In the genomic region with DNA sequence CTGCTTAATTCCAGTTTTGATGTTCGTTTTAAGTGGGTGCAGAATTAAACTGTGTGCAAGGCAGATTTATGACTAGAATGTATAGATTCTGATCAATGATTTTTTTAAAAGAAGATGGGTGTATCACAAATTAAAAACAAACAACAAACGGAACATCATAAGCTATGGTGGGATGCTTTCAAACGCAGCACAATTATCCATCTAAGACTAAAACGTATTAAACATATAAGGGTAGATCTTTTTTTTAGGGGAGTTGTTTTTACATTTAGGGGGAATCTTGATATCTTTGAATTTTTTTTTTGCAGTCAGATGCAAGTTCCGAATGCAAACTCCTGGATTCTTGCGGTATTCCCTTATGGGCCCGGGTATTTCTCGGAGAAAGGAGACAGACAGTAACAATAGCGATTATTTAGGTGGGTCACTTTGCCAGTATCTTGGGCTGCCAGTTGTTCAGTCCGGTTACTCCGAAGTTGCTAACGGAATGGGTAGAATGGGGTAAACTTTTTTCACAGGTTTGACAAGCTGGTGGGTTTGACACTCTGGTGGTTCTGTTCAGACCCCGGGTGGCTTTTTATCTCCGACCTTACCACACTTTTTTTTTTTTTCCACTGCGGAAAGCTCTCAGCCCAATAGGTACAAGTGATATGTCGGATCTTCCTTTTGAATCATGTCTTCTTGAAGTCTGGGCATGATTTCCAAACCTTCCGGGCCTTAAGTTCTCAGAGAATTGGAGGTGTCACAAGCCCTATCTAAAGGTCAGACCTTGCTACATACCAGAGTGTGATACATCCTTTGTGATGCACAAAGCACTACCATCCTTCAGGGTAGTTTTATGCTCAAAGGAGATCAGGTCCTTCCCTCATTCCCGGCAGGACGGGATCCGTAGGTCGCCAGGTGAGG, we compare ENCODE assay signal across 12 mouse cellular contexts. TPM values are rescaled to one million over a fixed set of nuclear protein-coding genes. Genes with fewer than 3 reads are reported as not detected.
A peak's percentile ranks its signal among the peaks of the same experiment; 100 is the strongest.
DNase-seq lines count a peak whose midpoint lies in the region; ATAC-seq and TF ChIP-seq lines count a peak whose summit lies in the region.
"Had no signal": no experiment of that assay in that cellular context is flagged by ENCODE, and none has a peak within 500 bp of the region (broad histone marks: within the 10 kb centered on the region; RNA-seq: fewer than 3 reads in every experiment).

No protein-coding gene starts in this region.

- H3K9me3 ChIP-seq in kidney, embryonic 16.5 days (ENCODE audit: low read length), result no peaks in the 10 kb centered on the region
- H3K9me3 ChIP-seq in forebrain, embryonic 14.5 days (replicated peaks; ENCODE audit: control insufficient read depth, low read length), result no peaks in the 10 kb centered on the region
- H3K9me3 ChIP-seq in midbrain, embryonic 16.5 days (replicated peaks; ENCODE audit: control insufficient read depth, low read length, poor library complexity, severe bottlenecking), result no peaks in the 10 kb centered on the region
- H3K9me3 ChIP-seq: embryonic facial prominence, embryonic 12.5 days; heart, embryonic 15.5 days had no signal

- peak overlapping the region; percentile 52 for H3K9ac ChIP-seq in kidney, embryonic 16.5 days (replicated peaks; ENCODE audit: low read length)
- no peak overlapping the region for H3K9ac ChIP-seq in forebrain, embryonic 14.5 days (ENCODE audit: low read length)
- no peak overlapping the region for H3K9ac ChIP-seq in midbrain, embryonic 16.5 days (ENCODE audit: low read depth, low read length)
- H3K9ac ChIP-seq: embryonic facial prominence, embryonic 12.5 days; heart, embryonic 15.5 days; liver, postnatal 0 days had no signal

- 2% methylated on average over 21 of the region's 21 CpGs for WGBS in kidney, embryonic 16.5 days
- WGBS in forebrain, embryonic 14.5 days, result 2% methylated on average over 21 of the region's 21 CpGs
- whole genome bisulfite sequencing in midbrain, embryonic 16.5 days, result 2% methylated on average over 21 of the region's 21 CpGs

- TF ChIP-seq CTCF in brain, embryonic 14.5 days (IDR thresholded peaks at IDR 0.05; ENCODE audit: borderline replicate concordance, extremely low read depth, insufficient read depth, insufficient read length), result no peak

- H3K4me2 ChIP-seq in kidney, embryonic 16.5 days (replicated peaks; ENCODE audit: low read depth, low read length), result peak overlapping the region; percentile 52
- peak overlapping the region; percentile 33; the same call in 1 of the 2 replicates for H3K4me2 ChIP-seq in forebrain, embryonic 14.5 days (ENCODE audit: low read length)
- H3K4me2 ChIP-seq in midbrain, embryonic 16.5 days (ENCODE audit: low read length), result 0 out of 2 replicates have a peak overlapping the region, but pooled peaks have one; percentile 3
- H3K4me2 ChIP-seq: heart, embryonic 15.5 days had no signal

- H3K27me3 ChIP-seq in kidney, embryonic 16.5 days (ENCODE audit: insufficient read depth, low read length), result peaks cover 68% of the 10 kb centered on the region
- peaks cover 69% of the 10 kb centered on the region for H3K27me3 ChIP-seq in forebrain, embryonic 14.5 days (replicated peaks; ENCODE audit: control insufficient read depth, insufficient read depth, low read length)
- peaks cover 27% of the 10 kb centered on the region for H3K27me3 ChIP-seq in midbrain, embryonic 16.5 days (ENCODE audit: control insufficient read depth, insufficient read depth, low read depth, low read length)

- peaks cover 11% of the 10 kb centered on the region; the same call in 1 of the 2 replicates for H3K4me1 ChIP-seq in kidney, embryonic 16.5 days (ENCODE audit: insufficient read depth, low read length)
- H3K4me1 ChIP-seq in forebrain, embryonic 14.5 days (ENCODE audit: control insufficient read depth, insufficient read depth, low read length), result peaks cover 5% of the 10 kb centered on the region
- peaks cover 1% of the 10 kb centered on the region for H3K4me1 ChIP-seq in midbrain, embryonic 16.5 days (ENCODE audit: control insufficient read depth, insufficient read depth, low read length)

- no peak for ATAC-seq in kidney, embryonic 16.5 days (ENCODE audit: low FRiP score, low TSS enrichment)
- ATAC-seq in forebrain, embryonic 14.5 days, result no peak
- ATAC-seq in midbrain, embryonic 16.5 days, result no peak
- ATAC-seq: intestine, postnatal 0 days; liver, postnatal 0 days had no signal

- no peak for DNase-seq in kidney, adult 18-20 months
- peak; percentile 56 for DNase-seq in brain, embryonic 14.5 days (ENCODE audit: low read depth)
- no peak for DNase-seq in forebrain, embryonic 14.5 days (ENCODE audit: low spot score)
- DNase-seq in frontal cortex, postnatal 25 days (ENCODE audit: low spot score in 2 of 2), result no peak
- no peak for DNase-seq in liver
- DNase-seq: gastrocnemius, postnatal 10 days; liver, postnatal 0 days had no signal

- H3K27ac ChIP-seq in kidney, embryonic 16.5 days (ENCODE audit: low read length), result peak overlapping the region; percentile 92
- H3K27ac ChIP-seq in forebrain, embryonic 14.5 days (ENCODE audit: low read depth, low read length), result no peak overlapping the region
- no peak overlapping the region for H3K27ac ChIP-seq in midbrain, embryonic 16.5 days (ENCODE audit: low read length)
- H3K27ac ChIP-seq: embryonic facial prominence, embryonic 12.5 days; heart, embryonic 15.5 days had no signal

- TF ChIP-seq POLR2A in brain, embryonic 14.5 days (IDR thresholded peaks at IDR 0.05; ENCODE audit: borderline replicate concordance, extremely low read depth, insufficient read depth, insufficient read length, poor library complexity, severe bottlenecking), result no peak

- H3K36me3 ChIP-seq in kidney, embryonic 16.5 days (ENCODE audit: insufficient read depth, low read length), result no peaks in the 10 kb centered on the region
- no peaks in the 10 kb centered on the region for H3K36me3 ChIP-seq in forebrain, embryonic 14.5 days (ENCODE audit: control insufficient read depth, insufficient read depth, low read length)
- no peaks in the 10 kb centered on the region for H3K36me3 ChIP-seq in midbrain, embryonic 16.5 days (ENCODE audit: control insufficient read depth, insufficient read depth, low read length)
- H3K36me3 ChIP-seq: embryonic facial prominence, embryonic 12.5 days; heart, embryonic 15.5 days had no signal

- peak overlapping the region; percentile 39 for H3K4me3 ChIP-seq in kidney, embryonic 16.5 days (ENCODE audit: low read length)
- H3K4me3 ChIP-seq in forebrain, embryonic 14.5 days (ENCODE audit: low read depth, low read length), result peak overlapping the region; percentile 11; the same call in 1 of the 2 replicates
- H3K4me3 ChIP-seq in midbrain, embryonic 16.5 days (ENCODE audit: low read depth, low read length), result peak overlapping the region; percentile 12; the same call in 1 of the 2 replicates
- H3K4me3 ChIP-seq: heart, embryonic 15.5 days had no signal

RNA-seq across cellular contexts. Expression of gene Sim1, which starts 5.5 kb away (rescaled TPM):
- 10.1 and 10.6 TPM in 2 replicates for polyA plus RNA-seq in kidney, embryonic 16.5 days (2015; fragmentation: Nextera tagmentation; extraction: Ambion mirVana)
- polyA plus RNA-seq in brain, embryonic 14.5 days (2012; rRNA removed), result 2.3 and 2.5 TPM in 2 replicates
- 1.5 and 1.8 TPM in 2 replicates for polyA plus RNA-seq in forebrain, embryonic 14.5 days (2014; fragmentation: Nextera tagmentation; extraction: Ambion mirVana)
- polyA plus RNA-seq in midbrain, embryonic 16.5 days (2015; fragmentation: Nextera tagmentation; extraction: Ambion mirVana), result 2.0 and 2.8 TPM in 2 replicates
- polyA plus RNA-seq: heart, embryonic 15.5 days; intestine, postnatal 0 days; liver, postnatal 0 days had no signal
